Mouse (Mus musculus) testis, adult 2 months (tissue): ENCODE data around the gene Ap1s3.

Experiments used
- CTCF ChIP-seq: fragments of 200-500 bp; IDR thresholded peaks from 2 replicates; pipeline ENCODE4 v1.5.1; 2012; ENCODE audit warnings: low read depth, mild to moderate bottlenecking, inconsistent platforms, low read length, moderate library complexity; ENCODE audit not compliant: control insufficient read depth, insufficient read depth, insufficient replicate concordance
- POLR2A ChIP-seq: fragments of 200-500 bp; IDR thresholded peaks from 2 replicates; pipeline ENCODE4 v1.6.1; 2012; ENCODE audit warnings: low read depth, mild to moderate bottlenecking, inconsistent platforms, low read length, moderate library complexity; ENCODE audit not compliant: control insufficient read depth

GRCm38 (mm10) chr1:79671543-79672337 lies at the start of gene Ap1s3:
- no peak for TF ChIP-seq CTCF
- TF ChIP-seq POLR2A: no peak
